Mouse (Mus musculus) embryo, embryonic 10.5 days (tissue): ENCODE results near the gene Bach2.

Experiments used
- DNase-seq: peaks from one replicate; pipeline ENCODE4 v3.0.0-alpha.2; 2015; ENCODE audit warnings: low spot score

Gene Bach2

DNA sequence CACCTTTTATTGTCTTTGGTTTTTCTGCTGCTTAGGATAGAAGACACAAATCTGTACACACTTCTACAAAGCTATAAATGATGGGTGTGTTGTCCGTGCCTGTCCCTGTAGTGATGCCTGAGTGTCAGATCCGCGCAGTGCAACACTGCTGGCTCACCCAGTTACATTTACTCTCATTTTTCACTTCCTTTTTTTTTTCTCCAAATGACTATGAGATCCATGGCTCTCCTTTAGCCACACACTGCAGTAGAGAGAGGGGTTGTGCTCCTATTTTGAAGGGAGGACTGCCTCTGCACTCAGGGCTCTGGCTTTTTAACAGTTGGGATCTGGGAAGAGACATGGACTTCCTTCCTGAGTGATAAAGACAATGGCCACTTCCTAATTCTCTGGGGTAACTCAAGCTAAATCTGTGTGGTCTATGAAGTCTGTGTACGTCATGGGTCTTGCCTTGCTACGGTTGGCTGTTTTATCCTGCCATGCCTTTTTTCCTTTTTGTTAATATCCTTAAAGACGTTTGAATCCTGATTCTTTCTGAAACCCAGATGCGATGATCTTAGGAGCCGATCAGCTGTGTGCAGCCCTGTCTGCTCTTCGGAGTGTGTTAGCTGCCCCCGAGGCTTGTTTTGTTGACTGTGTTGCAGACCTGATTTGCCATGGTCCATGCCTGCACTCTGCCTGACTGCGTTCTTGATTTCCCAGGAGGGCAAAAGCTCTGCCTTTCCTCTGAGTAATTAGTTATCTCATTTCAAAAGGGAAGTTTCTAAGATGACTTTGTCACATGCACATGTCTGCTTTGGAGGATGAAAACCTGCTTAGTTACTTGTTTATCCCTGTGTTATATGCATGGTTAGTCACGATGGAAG is 120.2 kb downstream of the Bach2 start:
- peak; percentile 51 for DNase-seq

DNA sequence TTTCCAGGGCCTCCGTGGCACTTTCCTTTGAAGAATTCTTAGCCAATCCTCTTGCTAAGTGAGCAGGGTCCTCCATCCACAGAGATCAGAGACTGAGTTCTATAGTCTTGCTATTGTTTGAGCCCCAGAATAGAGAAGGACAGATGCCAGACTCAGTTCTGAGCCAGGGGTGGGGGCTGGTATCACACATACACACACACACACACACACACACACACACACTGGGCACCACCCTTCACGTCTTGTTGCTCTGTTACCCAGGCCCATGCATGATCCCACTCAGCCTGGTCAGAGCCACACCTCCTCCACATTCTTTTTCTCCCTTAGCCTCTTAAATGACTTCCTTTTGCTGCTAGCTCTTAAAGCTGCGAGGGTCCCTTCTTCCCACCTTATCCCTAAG is 121.0 kb downstream of the Bach2 start:
- DNase-seq, result no peak

DNA sequence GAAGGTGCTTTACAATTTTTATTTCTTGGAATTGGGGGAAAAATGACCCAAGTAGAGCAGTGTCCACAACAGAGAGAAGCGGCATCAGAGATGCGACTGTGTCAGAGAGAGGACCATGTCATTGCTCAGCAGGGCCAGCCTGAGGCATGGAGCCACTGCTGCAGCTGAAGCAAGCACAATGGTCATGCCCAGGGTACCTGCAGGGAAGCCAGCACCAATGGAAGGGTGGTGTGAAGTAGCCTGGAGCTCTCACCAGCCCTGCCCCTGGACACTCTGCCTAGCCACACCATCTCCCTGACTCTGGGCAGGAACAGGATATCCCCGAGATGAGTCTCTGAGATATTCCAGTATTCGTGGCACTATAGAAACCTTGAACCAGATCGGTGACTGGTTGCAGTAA is 121.9 kb downstream of the Bach2 start:
- DNase-seq, result no peak

DNA sequence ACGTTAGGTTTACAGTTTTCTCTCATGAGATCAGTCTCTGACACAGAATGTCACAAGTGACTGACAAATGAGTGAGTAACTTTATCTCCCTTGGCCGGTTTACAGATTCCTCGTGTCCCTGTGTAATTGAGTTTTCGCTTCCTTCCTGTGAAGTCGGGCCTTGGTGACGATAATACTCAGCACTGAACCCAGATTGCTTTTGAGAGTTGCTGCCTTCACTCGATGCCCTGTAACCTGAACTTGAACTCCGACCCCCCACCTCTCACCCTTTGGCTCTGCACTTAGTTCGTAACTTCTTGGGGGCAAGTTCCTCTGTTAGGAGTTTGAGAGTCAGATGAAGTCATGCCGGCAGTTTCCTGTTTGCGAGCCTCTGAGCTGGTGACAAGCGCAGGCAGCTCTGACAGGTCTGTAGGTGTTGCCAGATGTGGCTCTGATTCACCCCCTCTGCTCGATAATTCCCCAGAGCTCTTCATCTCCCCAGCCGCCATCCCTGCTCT is 124.9 kb downstream of the Bach2 start:
- DNase-seq, result peak; percentile 55

DNA sequence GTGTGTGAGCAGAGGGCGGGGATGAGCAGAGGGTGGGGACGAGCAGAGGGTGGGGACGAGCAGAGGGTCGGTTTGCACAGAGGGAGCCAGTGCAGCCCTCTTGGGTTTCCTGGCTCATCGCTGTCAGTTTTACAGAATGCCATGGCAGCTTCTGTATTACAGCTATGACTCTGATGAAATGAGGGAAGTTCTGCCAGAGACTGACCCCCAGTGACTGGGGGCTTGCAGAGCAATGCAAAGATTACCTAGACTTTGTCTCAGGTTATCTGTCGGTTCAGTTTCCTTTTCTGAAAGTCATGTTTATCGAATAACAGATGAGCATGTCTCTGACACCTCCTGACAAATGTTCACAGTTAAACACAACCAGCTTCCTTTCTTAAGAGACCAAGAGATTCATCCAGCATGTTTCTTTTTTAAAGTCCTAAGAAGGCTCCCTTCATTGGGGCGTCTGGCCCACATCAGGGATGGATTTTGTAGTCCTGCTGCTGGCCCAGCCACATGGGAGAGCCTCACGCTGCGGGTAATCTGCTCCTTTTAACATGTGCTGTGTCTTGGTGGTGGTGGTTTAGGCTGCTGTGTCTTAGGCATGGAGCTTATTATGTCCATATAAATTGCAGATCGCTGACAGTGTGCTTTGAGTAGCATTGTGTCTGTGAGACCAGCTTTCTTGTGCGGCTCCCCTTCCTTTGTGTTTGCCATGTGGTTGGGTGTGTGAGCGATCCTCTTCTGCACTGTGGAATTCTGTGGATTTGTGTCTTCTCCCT is 126.7 kb downstream of the Bach2 start:
- peak; percentile 32 for DNase-seq

DNA sequence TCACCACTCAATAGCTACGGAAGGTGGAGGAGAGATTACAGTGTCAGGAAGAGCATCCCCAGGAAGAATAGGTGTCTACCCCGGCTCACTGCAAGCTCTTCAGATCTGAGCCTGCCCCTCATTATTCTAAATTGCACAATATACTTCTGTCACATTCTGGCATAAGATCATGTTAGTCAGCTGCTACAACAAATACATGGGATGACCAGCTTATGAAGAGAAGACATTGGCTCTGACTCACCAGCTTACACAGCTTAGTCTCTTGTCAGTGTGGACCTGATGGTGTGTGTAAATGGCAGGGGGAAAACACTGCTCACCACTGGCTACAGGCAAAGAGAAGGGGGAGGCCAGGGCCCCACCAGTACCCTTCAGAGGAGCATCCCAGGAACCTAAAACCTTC is 127.6 kb downstream of the Bach2 start:
- DNase-seq, result no peak

DNA sequence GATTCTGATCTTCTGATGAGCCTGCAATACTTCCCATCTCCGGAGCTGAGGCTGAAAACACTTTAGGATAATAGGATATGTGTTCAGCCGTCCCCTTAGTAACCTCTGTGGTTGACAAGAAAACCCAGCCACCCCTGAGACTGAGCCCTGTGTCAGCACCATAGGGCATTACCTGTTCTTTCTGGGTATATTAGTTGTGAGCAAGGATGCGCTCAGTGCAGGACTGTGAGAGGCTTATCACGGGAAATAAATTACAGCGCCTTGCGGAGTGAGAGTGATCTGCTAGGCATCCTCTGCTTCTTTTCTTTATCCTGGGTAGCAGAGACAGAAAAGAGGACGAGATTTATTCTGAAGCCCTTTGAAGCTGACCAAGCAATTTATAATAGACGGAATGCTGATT is 129.7 kb downstream of the Bach2 start:
- peak; percentile 29 for DNase-seq

DNA sequence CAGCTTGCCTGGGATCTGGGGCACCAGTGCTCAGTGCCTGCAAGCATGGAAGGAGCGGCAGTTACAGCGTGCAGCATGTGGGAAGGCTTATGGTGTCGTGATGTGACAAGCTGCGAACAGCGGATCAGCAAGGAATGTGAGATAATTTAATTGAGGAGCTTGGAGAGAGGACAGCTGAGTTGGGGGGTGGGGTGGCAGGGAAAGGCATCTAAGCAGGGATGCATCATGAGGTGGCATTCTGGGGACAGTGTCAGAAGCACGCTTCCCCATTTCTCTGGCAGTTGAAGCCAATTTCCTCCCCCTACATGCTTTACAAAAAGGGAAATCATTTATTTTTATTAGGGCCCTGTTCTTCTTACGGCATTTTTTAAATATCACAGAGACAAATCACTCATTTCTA is 134.5 kb downstream of the Bach2 start:
- peak; percentile 36 for DNase-seq

DNA sequence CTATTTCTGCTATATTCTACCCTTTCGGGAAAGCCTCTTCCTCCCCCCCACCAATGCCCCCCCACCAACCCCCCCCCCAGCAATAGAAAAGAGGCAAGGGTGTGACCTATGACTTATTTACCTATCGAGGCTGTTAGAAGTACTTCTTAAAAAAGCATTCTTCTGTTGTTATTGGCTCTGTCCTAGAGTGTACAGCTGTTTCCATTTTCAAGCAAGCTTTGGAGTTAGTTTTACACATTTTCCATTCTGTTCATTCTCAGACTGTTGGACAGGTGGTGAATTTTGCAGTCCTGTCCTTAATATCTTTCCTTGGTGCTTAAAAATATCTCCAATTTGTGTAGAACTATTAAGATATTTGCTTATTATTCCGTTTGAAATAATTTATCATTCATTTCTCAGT is 134.9 kb downstream of the Bach2 start:
- no peak for DNase-seq

DNA sequence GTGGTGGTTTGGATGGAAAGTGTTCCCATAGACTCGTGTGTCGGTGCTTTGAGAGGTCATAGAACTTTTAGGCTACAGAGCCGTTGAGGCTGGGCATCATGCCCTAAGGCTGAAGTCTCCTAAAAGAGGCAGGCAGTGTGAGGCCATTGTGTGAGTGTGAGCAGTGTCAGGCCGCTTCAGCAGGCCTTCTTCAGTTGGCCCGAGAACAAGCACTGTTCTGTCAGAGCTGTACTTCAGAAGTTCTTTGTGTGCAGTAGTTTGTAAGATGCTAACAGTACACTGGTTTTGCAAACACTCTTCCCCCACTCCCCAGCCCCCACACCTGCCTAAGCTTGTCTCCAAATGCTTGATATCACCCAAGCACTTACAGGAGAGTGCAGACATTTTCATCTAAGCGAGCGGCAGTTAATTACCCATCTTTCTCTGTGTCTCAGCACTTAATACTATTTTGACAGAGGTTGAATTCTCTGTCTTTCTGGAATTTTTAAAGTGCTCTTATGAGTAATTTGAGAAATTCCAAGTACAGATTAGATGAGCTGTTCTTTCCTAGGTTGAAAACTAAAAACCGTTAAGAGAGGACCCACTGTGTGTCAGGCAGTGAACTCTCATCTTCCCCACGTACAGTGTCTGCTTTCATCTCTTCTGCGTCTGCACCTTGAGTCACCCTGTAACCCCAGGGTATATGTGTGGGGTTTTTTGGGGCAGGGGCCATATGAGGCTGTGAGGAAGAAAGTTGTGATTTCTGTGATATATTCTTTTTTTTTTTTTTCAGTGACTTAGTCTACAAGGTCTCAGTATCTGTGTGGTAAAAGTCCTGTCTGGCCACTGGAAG is 136.4 kb downstream of the Bach2 start:
- no peak for DNase-seq

DNA sequence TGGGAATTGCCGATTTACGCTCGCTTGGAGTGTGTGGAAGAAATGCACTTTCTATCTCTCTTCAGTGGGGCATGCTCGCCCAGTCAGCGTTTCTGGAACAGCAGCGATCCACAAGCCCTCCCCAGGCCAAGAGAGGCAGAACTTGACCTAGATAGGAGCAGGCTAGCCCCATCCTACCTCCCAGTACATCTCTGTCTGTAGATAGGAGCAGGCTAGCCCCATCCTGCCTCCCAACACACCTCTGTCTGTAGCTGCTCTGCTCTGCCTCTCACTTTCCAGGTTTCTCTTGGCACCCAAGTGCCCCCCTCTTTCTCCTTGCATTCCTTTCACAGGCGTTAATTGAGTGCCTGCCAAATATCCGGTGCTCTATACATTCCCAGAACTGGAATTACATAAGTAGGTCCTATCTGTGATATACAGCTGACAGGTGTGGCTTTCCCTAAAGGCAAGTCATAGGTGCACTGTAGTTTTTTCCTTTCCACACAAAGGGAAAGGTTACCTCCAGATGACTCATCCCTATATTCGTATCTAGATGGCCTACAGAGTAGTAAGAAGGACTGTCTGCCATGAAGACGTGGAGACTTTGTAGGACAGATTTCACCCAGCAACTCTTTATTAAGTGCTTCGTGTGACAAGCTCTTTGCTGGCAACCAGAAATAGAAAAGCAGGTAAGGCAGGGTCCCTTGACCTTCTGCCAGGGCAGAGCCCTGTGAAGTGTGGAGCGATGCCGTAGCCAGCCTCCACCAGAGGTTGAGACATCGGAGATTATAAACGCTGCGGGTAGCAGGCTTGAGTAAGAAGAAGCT is 137.3 kb downstream of the Bach2 start:
- no peak for DNase-seq

DNA sequence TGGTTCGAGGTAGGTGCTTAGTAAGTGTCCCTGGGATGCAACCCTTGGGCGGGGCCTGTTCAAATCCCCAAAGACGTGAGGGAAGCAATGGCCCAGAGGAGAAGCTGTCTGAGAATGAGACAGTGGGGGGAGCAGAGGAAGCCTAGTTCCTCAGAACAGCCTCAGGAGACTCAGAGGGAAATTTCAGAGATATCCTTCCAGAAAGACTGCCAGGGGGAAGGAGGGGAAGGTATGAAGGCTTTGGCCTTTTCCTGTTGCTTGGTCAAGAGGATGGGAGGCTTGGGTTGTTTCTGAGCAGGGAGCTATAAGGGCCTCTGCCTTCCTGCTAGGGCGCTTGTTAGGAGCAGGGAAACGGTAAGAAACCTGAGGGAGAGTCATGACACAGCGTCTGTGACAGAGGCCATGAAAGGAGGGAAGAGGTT is 137.9 kb downstream of the Bach2 start:
- DNase-seq, result no peak

DNA sequence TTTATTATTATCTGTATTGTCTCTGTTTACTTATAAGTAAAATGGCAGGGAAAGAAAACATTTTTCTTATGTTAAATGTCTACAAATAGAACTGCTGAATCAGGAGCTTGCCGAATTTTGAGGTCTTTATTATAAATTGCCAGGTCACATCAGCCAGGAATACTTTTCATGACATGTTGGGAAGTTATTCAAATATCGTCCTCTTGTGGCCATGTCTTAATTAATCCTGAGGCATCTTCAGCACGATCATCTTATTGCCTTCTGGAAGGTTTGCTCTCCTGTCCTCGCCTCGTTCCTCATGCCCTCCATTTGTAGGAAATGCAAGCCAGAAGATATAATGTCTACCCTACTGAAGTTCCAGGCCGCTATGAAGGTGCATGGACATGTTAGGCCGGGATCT is 140.5 kb downstream of the Bach2 start:
- DNase-seq, result no peak

DNA sequence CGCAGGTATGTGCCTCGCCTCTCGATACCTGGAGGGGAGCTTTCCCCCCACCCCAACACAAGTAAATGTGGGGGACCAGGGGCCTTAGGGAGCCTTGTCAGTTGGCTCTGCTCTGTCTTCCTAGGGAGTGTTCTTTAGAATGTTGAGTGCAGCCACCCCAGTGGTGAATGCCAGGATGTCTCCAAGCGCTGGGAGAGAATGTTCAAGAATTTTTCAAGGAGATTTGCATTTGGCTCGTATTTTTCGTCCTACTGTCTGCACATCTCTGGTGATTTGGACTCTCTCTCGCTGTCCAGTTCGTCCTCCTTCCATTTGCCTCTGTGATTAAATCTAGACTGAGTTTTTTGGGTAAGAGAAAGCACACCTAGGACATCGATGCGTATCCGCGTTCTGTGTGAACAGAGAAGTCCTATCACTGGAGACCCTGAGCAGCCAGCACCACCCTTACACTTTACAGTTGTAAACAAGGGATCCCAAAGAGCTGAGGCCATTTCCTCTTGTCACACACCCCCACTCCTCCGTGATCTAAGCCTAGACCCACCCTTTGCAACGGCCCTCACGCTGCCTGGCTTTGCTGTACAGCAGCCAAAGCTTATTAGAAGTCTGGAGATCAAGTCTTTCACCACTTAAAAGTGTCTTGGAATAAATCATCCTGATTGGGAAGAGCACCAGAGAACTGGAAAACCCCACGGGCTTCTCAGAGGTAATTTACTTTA is 143.2 kb downstream of the Bach2 start:
- DNase-seq, result no peak

DNA sequence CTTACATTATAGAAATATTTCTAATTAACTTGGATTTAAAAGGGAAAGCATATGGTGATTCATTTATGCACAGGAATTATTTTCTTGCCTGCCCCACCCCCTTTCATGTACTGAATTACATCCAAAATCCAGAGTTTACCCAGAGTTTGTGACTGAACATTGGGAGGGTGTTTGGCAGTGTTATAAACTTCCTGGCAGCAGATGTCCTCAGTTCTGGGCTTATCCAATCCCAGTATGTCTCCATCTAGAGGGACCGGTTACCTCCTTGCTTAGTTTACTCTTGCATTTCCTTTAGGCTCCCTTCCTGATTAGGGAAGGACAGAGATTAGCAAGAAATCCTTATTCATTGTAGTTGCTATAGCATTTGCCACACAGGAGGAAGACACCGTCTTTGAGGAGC is 146.5 kb downstream of the Bach2 start:
- no peak for DNase-seq

DNA sequence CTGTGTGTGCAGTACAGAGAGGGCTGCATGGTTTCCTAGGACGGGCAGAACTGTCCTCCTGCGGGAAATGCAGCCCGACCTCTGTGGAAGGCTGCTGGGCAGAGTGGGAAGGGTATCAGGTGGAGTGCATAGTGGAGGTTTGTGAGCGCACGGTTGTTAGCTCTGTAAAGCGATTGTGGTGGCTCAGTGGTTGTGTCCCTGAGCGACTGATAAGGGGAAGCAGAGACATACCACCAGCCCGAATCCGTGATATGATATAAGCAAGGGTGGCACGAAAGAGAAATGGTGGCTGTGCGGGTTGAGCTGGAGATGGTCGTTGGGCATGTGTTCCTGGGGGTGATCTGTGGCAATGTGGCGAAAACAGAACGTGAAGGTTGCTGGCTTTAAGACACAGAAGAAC is 147.0 kb downstream of the Bach2 start:
- no peak for DNase-seq

DNA sequence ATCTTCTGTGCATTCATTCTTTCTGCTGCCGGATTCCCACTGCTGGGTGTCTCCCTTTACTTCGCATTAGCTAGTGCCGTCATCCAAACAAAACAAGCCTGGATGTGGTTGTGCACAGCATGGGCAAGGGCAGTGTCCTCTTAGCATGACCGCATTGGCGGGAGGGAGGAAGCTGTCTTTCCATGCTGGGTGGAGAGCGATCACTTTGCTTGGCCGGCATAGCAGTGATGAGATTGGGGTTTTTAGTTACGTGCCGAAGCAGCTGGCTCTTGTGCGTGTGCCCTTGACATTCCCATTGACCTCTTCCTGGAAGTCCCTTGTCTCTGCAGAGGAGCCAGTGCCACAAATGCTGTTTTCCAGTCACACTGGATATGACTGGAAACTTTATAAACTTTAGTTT is 147.7 kb downstream of the Bach2 start:
- DNase-seq, result no peak

DNA sequence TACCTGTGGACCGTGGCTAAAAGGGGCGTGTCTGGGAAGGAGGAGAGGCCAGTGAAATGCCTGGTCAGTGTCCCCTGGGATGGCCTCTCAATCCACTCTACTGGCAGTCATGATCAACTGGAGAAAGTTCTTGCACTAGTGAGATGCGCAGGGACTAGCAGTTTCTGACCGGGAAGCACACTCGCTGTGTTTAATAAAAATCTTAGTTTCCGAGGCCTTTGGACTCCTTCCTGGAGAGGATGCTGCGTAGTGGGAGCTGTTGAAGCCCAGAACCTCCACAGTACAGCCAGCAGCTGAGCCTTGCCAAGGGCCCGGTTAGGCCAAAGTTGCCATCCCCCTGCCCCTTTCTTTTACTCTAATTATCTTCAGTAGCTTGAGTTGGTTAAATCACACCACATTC is 148.3 kb downstream of the Bach2 start:
- DNase-seq, result no peak

DNA sequence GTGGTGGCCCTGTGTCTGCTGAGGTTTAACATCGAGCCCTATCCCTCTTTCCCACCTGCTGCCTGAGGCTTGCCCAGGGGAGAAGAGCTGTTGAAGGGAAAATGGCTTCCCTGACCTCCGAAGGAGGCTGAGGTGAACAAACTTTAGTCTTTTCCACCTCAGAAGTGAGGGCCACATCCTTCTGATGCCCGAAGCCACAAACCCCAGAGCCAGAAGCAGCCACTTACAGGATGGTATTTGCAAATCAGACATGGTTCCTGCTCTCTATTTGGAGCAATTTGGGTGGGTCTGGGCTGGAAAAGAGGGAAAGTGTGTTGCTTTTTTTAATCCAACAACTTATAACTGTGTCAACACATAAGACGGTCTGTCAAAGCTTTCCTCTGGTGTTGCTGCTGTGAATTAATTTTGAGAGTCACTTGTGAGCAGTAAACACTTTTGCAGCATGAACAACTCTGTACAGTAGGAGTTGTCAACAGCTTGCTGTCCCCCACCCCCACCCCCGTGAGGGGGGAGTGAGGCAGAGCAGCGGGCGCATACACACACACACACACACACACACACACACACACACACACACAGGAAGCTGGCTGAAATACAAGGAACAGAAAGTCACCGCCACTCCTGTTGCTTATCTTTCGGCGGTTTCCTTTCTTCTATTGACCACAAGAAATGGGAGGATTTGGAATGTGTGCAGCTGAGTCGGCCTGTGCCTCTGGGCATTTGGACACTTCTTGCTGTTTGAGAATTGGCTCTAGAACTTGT is 149.1 kb downstream of the Bach2 start:
- peak; percentile 40 for DNase-seq

DNA sequence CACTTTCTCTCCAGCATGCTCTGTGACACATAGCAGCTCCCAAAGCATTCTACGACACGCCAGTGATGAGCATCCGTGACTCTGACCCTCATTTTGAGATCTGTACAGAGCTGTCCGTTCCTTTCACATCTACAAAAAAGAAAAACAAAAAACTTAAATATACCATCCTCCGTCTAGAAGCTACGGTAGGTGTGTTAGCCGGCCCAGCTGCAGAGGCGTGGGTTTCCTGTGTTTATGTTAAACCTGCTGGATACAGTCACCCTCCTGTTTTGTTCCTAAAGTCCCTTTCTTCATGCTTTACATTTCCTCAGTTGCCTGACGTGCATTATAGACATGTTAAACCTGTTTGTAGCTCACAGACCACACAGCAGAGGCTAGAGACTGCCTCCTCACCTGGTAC is 150.0 kb downstream of the Bach2 start:
- DNase-seq, result no peak
